Mouse (Mus musculus) cerebellum, postnatal 25 days (tissue): Measurements from ENCODE around the gene Rubcn.
A peak's percentile ranks its signal among the peaks of the same experiment; 100 is the strongest.

ENCODE experiments used
- DNase-seq, 2 experiments: peaks; one replicate each; pipeline ENCODE4 v3.0.0; 2021; ENCODE audit warnings: mixed read lengths in 2 of 2

Rubcn gene

GRCm38 (mm10) chr16:32867919-32868552 lies 9.5 kb downstream of the Rubcn start:
- peak; percentile 89 to 91 for DNase-seq

DNA sequence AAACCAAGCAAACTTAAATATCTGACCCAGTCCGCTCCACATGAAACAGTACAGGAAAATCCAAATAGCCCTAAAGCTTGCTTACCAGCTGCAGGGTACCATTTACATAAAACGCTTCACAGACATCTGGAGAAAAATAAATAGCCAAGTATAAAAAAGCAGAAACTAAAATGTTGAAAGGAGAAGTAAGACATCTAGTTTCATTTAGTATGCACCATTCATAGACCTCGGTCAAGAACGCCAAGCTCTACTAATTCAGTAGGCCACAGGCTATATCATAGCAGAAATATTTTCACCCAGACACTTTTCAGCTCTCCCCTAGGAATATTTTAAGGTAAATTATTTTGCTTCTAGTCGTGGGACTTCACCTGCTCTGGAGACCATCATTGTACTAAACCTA lies 10.9 kb downstream of the Rubcn start:
- DNase-seq, result no peak

GRCm38 (mm10) chr16:32865401-32865800 lies 12.2 kb downstream of the Rubcn start:
- no peak for DNase-seq

- no peak for DNase-seq
Observed at GRCm38 (mm10) chr16:32861813-32862385, 15.7 kb downstream of the Rubcn start.

DNA sequence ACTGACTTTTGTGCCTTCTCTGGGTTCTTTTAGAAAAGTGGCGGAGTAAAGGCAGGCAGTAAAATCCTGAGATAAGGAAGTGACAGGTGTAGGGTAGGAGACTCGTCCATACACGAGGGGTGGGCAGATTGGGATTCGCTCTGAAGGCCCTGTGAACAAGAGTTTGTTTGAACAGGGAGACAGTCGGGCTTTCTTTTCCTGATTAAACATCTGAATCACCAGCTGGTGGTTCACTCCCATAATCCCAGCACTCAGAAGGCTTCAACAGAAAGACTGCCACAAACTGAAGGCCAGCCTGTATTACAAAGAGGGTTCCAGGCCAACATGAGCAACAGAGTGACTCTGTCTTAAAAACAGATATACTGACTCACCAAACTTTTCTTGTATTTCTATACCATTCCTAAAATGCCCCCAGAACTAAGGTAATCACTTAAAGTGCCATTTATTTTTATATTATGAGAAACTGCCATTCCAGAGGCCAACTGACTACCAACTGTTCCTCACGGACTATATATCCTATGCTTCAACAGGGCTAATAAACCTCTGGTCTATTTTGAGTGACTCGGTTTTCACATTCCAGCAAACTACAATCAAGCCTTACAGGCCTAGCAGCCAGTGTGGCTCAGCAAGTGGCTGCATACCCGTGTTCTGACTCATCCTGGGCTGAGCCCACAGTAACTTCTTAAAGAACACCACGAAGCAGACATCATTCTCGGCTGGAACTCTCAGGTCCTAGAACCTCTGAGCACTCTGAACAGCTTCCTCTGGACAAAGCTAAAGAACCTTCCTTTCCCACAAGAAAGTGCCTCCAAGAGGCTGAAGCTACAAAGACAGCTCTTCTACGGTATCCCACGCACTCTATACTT lies 18.6 kb downstream of the Rubcn start:
- DNase-seq, result no peak

DNA sequence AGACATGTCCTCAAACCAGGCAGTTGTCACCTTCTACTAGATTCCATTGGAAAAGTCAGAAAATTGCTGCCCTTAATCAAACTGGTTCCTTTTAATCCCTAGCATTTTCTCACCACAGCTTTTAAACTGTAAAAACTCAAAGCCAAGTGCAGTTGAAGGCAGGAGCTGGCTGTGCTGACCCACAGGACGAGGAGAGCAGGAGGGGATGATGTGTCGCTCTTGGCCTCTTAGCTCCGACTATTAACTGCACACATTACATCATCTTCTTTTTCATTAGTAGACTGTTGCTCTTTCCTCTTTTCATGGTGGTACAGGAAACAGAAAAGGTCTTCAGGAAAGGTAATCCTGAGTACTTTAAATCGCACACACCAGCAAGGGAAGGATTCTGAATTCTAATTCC lies 19.2 kb downstream of the Rubcn start:
- DNase-seq, result no peak

- DNase-seq, result no peak
Observed at GRCm38 (mm10) chr16:32856751-32857150, 20.8 kb downstream of the Rubcn start.

DNA sequence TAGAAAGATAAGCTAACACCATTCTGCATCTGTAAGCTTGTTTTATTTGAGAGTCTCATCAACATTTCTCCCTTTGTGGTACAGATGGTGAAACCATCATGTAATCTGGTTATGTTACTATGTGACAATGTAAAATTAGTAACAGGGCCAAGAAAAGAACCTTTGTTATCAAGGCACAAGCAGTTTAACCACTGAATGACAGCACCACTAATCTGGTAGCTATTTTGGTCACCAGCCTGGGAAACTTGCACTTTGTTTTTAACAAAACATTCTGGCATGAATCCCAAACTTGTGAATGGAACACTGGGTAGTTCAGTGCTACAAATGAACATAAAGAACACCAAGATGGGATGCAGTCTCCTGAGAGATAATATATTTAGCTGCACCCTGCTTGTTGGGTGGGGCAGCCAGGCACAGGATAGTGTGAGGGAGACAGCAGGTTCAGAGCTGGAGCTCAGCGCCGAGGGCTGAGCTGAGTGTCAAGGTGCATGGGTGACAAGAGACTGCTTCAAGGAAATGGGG lies 23.5 kb downstream of the Rubcn start:
- DNase-seq, result no peak

DNA sequence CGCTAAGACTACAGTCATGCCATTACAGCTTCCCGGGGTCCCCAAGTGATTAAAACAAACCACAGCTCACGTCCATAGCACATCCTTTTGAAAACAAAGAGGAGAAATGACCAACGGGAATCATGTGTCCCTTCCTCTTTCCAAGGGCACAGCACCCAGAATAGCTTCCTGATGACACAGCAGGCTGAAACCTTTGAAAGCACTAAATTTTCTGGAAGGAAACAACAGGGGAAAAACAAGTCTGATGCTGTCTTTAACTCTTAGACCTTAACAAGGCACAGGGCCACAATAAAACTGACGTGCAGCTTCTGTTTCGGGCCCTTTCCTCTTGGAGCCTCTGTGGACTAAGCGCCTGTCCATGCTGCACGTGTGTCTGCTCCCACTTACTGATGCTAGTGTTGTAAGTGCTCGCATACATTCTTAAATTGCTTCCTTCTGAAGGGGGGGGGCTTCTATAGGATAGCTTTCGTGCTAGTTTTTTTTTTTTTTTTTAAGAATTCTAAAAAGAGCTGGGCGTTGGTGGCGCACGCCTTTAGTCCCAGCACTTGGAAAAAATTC lies 24.0 kb downstream of the Rubcn start:
- no peak for DNase-seq

- peak in 1 of 2 experiments; percentile 6 for DNase-seq
Observed at GRCm38 (mm10) chr16:32849042-32849830, 28.3 kb downstream of the Rubcn start.

DNA sequence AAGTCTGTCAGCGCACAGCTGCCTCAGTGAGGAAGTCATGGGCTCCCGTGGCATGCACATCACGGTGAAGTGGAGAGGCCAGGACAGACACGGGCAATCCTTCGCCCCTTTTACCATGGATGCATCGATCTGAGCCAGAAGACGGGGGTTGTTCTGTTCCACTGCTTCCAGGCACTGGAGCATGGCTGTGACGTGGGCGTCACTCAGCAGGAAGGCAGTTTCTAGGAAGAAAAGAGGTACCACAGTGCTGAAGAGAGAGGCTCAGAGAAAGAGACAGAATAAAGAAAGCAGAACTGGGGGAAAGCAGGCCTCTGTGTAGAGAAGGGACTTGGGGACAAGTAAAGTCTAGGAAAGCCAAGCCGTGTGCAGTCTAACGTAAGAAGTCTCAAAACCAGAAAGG lies 30.5 kb downstream of the Rubcn start:
- no peak for DNase-seq

DNA sequence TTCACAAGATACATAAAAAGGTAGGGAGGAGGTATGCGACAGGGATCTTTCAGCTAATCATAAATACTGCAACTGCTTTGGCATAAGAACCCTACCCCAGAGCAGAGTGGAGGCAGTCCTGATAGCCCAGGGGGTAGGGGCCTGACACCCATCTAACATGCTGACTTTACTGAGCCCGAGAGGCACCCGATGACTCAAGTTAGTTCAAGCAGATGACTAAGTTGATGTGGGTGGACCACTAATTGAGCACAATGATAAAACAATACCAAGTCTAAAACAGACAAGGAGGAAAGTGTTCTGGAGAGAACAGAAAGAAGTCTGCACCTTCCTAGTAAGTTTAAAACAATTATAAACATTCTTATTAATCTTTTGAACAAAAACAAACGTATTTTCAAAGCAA lies 46.1 kb downstream of the Rubcn start:
- no peak for DNase-seq

DNA sequence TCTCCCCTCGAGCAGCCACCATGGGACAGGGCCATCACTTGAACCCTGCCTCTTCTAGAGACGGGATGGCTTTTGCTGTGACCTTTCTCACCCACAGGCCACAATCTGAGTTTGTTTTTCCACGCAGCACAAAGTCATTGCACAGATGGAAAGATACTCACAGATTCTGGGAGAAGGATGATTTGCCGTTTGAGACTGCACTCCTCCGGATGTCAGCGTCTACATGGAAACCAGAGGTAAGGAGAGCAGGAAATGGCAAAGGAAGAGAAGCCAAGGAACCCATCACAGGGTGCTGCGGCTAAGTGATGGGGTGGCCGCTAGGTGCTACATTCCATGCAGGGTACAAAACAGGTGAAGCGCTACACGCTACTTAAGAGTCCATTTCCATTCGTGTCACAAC lies 48.5 kb downstream of the Rubcn start:
- DNase-seq, result no peak

GRCm38 (mm10) chr16:32826521-32826920 lies 51.0 kb downstream of the Rubcn start:
- DNase-seq, result no peak

- no peak for DNase-seq
Observed at GRCm38 (mm10) chr16:32825380-32825779, 52.2 kb downstream of the Rubcn start.

DNA sequence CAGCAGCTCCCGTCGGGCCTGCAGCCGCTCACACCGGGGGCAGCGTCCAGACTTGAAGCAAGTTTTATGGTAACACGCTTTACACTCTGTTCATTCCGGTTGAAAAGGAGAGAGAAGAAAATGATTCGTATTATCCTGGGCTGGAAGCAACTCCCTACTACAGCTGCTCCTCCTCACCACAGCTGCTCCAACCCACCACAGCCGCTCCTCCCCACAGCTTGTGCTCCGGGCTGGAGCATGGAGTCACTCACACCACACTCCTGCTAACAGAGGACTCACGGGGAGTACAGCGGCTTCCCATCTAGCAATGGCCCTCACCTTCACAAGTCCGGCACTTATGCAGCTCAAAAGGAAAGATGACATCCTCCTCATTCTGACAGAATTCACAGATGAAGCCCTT lies 53.5 kb downstream of the Rubcn start:
- no peak for DNase-seq

GRCm38 (mm10) chr16:32823487-32823886 lies 54.1 kb downstream of the Rubcn start:
- DNase-seq, result no peak

- DNase-seq, result no peak
Observed at GRCm38 (mm10) chr16:32822881-32823280, 54.7 kb downstream of the Rubcn start.

- DNase-seq, result no peak
Observed at GRCm38 (mm10) chr16:32822450-32822827, 55.1 kb downstream of the Rubcn start.

DNA sequence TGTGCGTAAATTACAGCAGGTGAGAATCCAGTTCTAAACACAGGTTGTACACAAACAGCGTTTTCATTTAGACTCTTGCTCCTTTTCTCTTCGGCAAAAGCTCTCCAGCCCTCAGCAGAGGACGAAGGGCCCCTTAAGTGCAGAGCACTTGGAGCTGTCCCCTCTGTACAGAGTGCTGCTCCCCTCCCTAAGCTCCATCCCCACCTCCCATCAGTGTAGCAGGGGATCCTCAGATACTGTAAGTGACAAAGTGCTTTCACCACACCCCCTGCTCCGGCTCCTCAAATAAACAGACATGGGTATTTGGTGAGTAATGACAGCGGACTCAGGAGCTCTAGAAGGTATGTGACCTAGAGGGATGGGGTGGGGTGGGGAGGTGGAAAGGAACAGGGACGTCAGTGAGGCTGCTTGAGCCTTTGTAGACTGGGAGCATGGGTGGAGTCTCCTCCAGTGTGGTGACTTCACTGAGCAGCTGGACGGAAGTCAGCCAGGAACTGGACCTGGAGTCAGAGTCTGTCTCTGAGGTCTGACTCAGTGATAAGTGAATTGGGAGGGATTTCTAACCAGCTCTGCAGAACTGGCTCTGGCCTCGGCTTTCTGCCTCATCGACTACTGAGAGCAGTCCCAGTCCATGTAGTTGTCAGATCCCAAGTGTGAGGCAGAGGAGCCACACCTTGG lies 55.7 kb downstream of the Rubcn start:
- no peak for DNase-seq

DNA sequence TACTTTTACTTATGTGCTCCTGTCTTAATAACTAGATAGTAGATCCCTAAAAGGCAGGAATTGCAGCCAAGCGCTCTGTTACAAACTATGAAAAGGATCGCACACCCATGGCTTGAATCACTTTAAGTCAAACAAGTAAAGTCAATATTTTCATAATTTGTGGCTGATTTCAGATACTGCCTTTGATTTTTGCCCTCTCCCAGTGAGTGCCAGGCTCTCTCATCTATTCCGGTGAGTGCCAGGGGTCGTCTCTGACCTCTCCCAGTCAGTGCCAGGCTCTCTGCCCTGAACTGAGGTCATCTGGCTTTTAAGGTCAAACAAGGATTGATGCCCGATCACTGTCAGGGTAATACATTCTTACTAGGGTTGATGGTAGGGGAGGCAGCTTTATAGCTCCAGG lies 59.1 kb downstream of the Rubcn start:
- DNase-seq, result no peak

DNA sequence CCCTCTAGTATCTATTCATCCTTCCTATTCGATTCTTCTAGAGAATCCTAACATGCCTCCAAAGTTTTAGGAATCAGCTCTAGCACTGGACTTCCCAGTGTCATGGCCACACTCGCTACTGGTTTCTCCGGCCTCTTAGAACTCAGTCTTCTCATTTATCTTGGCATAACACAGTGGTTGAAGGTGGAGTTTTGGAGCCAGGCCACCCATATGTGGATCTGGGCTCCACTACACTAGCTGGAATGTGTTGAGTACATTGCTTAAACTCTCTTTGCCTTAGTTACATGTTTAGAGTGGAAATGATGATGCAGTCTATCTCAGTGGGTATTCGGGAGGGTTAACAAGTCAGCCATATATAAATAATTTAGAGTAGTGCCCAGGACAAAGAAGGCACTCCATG lies 59.5 kb downstream of the Rubcn start:
- DNase-seq, result no peak
